Mouse (Mus musculus) left cerebral cortex, postnatal 25 days (tissue): Measurements from ENCODE around the gene Hccs. TPM values are rescaled to one million over a fixed set of nuclear protein-coding genes. Genes with fewer than 3 reads are reported as not detected.
"Not testable (repeated sequence)": the region's sequence is repeated elsewhere in the genome, so short reads cannot be mapped to it uniquely, and the experiment has no call there.

Source experiments
- DNase-seq, 2 experiments: peaks; one replicate each; pipeline ENCODE4 v3.0.0; 2022; ENCODE audit warnings: low spot score in 2 of 2, mixed read lengths in 1 of 2
- intact Hi-C: fragments of 180-260 bp; cut with DNase I; formaldehyde crosslinking; loops from one replicate; pipeline ENCODE4 v1.15.1; 2025
- total RNA-seq, 2 experiments: library from RNA; stranded (reverse); gene quantifications; 2 replicates each; pipeline ENCODE4 v1.2.3; 2021

Hccs gene
- total RNA-seq, result 10 to 100 TPM; 26.0 to 26.4 TPM

- DNase-seq, result peak; percentile 81 to 90
- intact Hi-C loops, result loop anchor here (2.0 kb wide), 1 partner anchor 647 kb away; the partner anchor contains the start of gene Msl3
Measured at GRCm38 (mm10) chrX:169319945-169320667, at the start of gene Hccs. Gene Hccs (minus strand): TSS chrX:169320372.

- intact Hi-C loops, result loop anchor here (1.0 kb wide), 1 partner anchor 21 kb away; no protein-coding TSS in a partner anchor
- no peak for DNase-seq
Measured at GRCm38 (mm10) chrX:169357146-169357772, 37.1 kb upstream of the Hccs start.

GRCm38 (mm10) chrX:169338213-169338612, 18.0 kb upstream of the Hccs start:
- no peak for DNase-seq
- intact Hi-C loops, result no loop called here

- intact Hi-C loops, result no loop called here
- DNase-seq, result no peak
Measured at GRCm38 (mm10) chrX:169337559-169337958, 17.4 kb upstream of the Hccs start.

GRCm38 (mm10) chrX:169332264-169332663, 12.1 kb upstream of the Hccs start:
- DNase-seq, result peak; percentile 50 to 72
- intact Hi-C loops, result loop anchor here (5.0 kb wide), 2 partner anchors 225 to 465 kb away; no protein-coding TSS in a partner anchor

- DNase-seq, result no peak
- intact Hi-C loops, result no loop called here
Measured at GRCm38 (mm10) chrX:169325929-169326595, 5.9 kb upstream of the Hccs start.

- intact Hi-C loops, DNase-seq: not testable (repeated sequence)
Measured at GRCm38 (mm10) chrX:169320668-169321005, 465 bp upstream of the Hccs start.

GRCm38 (mm10) chrX:169319066-169319760, 959 bp downstream of the Hccs start:
- DNase-seq, result no peak
- intact Hi-C loops, result loop anchor here (2.0 kb wide), 1 partner anchor 646 kb away; the partner anchor contains the start of gene Msl3

GRCm38 (mm10) chrX:169308559-169308958, 11.6 kb downstream of the Hccs start:
- intact Hi-C loops, result no loop called here

GRCm38 (mm10) chrX:169303945-169304344, 16.2 kb downstream of the Hccs start:
- intact Hi-C loops, result no loop called here
- peak in 1 of 2 experiments; percentile 26 for DNase-seq

More at GRCm38 (mm10) chrX:169308559-169308958, 11.6 kb downstream of the Hccs start:
- no peak for DNase-seq

GRCm38 (mm10) chrX:169302271-169303045, 17.7 kb downstream of the Hccs start:
- intact Hi-C loops, result no loop called here
- no peak for DNase-seq

- DNase-seq, result peak; percentile 12 to 45
- intact Hi-C loops, result loop anchor here (1.0 to 10.0 kb wide), 4 partner anchors 215 to 585 kb away; no protein-coding TSS in a partner anchor
Measured at GRCm38 (mm10) chrX:169299579-169299978, 20.6 kb downstream of the Hccs start.

GRCm38 (mm10) chrX:169263433-169264172, 56.6 kb downstream of the Hccs start:
- intact Hi-C loops, result no loop called here
- DNase-seq, result no peak

- no peak for DNase-seq
- intact Hi-C loops, result no loop called here
Measured at GRCm38 (mm10) chrX:169262212-169262611, 58.0 kb downstream of the Hccs start.

GRCm38 (mm10) chrX:169261034-169261433, 59.1 kb downstream of the Hccs start:
- intact Hi-C loops, result no loop called here
- DNase-seq, result no peak

- DNase-seq, result peak in 1 of 2 experiments; percentile 6
- intact Hi-C loops, result no loop called here
Measured at GRCm38 (mm10) chrX:169256741-169257140, 63.4 kb downstream of the Hccs start.

GRCm38 (mm10) chrX:169255915-169256314, 64.3 kb downstream of the Hccs start:
- intact Hi-C loops, result no loop called here
- no peak for DNase-seq

- DNase-seq, result no peak
- intact Hi-C loops, result no loop called here
Measured at GRCm38 (mm10) chrX:169222357-169223062, 97.7 kb downstream of the Hccs start.
